Mouse (Mus musculus) T-helper 1 cell (primary cell): ENCODE data around the gene F13a1.

Experiments used
- in situ Hi-C: fragments of 300-600 bp; cut with MboI, MseI; formaldehyde crosslinking; loops from one replicate; pipeline ENCODE4 v1.15.1; 2025; ENCODE audit warnings: high pct_unique_total_duplicates

The F13a1 gene

DNA sequence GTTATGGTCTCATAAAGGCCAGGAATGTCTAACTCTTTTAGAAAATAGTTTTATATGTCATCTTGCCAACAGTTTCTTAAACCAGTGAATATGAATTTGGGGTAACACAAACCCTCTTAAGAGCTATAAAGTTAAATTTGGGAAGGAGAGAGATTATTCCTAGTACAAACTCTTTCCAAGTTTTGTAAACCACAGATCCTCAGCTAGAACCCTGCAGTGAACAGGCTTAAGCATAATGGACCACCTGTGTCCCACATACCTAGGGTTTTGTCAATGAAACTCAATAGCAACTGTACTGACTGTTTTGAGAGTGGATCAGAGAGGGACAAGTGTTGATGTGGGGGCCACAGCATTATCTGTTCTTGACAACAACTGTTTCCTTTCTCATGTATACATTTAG is 96.4 kb downstream of the F13a1 start:
- in situ Hi-C loops: no loop called here

DNA sequence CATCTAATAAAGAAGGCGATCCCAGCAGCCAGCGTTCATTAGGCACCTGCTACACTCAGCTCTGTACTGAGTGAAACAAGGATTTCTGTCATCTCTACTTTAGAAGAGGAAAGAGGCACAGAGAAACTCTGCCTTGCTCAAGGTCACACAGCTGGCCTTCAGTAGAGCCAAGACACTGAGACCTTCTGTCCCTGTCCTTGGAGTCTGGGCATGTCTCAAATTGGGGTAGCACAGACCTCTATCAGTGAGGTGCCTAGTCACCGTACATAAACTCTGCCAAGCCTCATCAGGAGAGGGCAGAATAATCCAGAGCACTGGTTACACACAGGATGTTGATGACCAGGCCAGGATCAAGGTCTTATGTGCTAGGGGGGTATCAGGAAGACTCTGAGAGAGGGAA is 108.2 kb downstream of the F13a1 start:
- in situ Hi-C loops: loop anchor here (25.0 kb wide), 1 partner anchor 130 kb away; no protein-coding TSS in a partner anchor

GRCm38 (mm10) chr13:36932066-36932465 is 118.0 kb downstream of the F13a1 start:
- in situ Hi-C loops: loop anchor here (25.0 kb wide), 1 partner anchor 120 kb away; no protein-coding TSS in a partner anchor

GRCm38 (mm10) chr13:36919737-36920136 is 130.3 kb downstream of the F13a1 start:
- in situ Hi-C loops: no loop called here

- in situ Hi-C loops: loop anchor here (10.0 kb wide), 1 partner anchor 1331 kb away; no protein-coding TSS in a partner anchor
These were observed 146.2 kb downstream of the F13a1 start for GRCm38 (mm10) chr13:36903885-36904284.

DNA sequence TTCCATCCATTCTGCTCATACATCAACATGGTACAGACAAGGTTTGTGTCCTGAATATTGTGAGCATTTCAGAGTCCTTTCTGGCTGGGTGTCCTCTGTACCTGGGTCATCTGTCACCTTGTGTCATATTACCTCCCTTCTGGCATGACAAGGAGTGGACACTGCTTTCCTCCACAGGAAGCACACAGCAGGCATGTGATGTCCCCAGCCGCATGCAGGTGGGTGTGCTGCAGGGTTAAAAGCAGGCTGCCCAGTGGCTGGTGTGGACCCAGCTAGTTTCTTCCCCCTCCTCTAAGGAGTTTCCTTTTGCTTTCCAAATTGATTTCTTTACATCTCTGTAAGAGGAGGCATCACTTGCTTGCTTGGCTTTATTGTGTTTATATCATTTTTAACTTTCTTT is 146.6 kb downstream of the F13a1 start:
- in situ Hi-C loops: loop anchor here (10.0 kb wide), 1 partner anchor 1331 kb away; no protein-coding TSS in a partner anchor

- in situ Hi-C loops: loop anchor here (10.0 kb wide), 1 partner anchor 1333 kb away; no protein-coding TSS in a partner anchor
These were observed 148.4 kb downstream of the F13a1 start for GRCm38 (mm10) chr13:36901603-36902002.

DNA sequence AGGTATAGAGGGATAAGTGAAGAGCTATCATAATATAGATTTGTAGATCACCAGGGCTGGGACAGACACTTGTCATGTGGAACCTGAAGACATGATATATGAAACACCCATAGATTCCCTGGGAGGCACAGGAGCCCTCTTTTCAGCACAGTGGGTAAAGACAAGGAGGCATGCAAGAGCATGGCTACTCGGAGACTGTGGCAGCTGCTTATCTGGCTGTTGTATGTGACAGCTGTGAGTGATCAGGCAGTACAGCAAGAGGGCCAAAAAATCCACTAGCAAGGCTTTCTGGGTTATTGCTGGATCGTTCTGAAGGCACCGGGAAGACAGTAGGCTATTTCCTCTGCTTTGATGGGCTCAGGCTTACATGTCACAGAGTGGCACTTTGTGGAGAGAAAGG is 149.0 kb downstream of the F13a1 start:
- in situ Hi-C loops: loop anchor here (10.0 kb wide), 1 partner anchor 1334 kb away; no protein-coding TSS in a partner anchor

DNA sequence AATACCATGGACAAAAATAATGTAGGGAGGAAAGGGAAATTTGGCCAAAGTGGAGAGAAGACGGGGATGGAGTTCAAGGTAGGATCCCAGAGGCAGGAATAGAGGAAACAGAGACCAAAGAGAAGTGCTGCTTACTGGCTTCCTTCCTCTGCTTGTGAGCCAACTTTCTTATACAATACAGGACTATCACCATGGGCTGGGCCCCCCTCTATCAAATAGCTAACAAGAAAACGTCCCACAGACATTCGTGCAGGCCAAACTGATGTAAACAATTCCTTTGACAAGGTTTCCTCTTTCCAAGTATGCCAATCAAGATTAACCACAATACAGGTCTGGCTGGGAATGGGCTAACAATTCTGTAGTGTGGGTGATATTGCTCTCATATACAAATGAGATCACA is 154.0 kb downstream of the F13a1 start:
- in situ Hi-C loops: no loop called here

- in situ Hi-C loops: no loop called here
These were observed 156.3 kb downstream of the F13a1 start for GRCm38 (mm10) chr13:36893762-36894161.

GRCm38 (mm10) chr13:36892216-36892615 is 157.8 kb downstream of the F13a1 start:
- in situ Hi-C loops: no loop called here

DNA sequence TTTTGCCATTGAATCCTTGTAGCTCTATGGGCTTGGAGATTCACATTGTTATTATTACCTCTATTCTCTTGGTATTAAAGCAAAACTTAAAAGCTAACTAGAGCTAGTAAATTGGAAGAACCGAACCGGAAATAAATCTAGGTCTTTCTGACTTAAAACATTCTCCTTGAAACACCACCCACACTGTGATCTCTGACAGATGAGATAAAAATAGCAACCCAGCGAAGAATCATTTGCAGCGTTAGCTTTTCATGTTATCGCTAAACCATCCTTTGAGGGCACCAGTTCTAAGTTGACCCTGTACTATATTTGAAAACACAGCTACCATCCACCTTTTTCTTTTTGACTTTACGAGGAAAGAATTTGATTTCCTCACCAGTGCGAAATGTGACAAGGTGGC is 164.1 kb downstream of the F13a1 start:
- in situ Hi-C loops: no loop called here

GRCm38 (mm10) chr13:36839111-36839510 is 210.9 kb downstream of the F13a1 start:
- in situ Hi-C loops: no loop called here
